Mouse (Mus musculus) neural tube, embryonic 11.5 days (tissue): ENCODE data around the gene Donson. TPM values are rescaled to one million over a fixed set of nuclear protein-coding genes. Genes with fewer than 3 reads are reported as not detected.

ENCODE experiments used
- ATAC-seq: fragments of 200-750 bp; cut with Nextera tagmentation; 2 replicates; pipeline ENCODE4 v1.8.0; 2017; ENCODE audit warnings: moderate number of reproducible peaks, mild to moderate bottlenecking, moderate TSS enrichment, moderate library complexity; ENCODE audit not compliant: insufficient read depth, low FRiP score, low TSS enrichment
- DNase-seq: peaks from one replicate; pipeline ENCODE4 v3.0.0-alpha.2; 2015; ENCODE audit warnings: low spot score
- H3K27ac ChIP-seq: fragments of 300-500 bp; sonication (generic); 2 replicates; pipeline ENCODE4 v1.5.1; 2014; ENCODE audit warnings: low read depth, mild to moderate bottlenecking, low read length
- H3K27me3 ChIP-seq: fragments of 300-500 bp; sonication (generic); 2 replicates; pipeline ENCODE4 v1.6.1; 2014; ENCODE audit warnings: mild to moderate bottlenecking, low read length, mixed read lengths; ENCODE audit not compliant: control insufficient read depth, insufficient read depth
- H3K36me3 ChIP-seq: fragments of 300-500 bp; sonication (generic); 2 replicates; pipeline ENCODE4 v1.6.1; 2014; ENCODE audit warnings: mild to moderate bottlenecking, low read length, moderate library complexity, mixed read lengths; ENCODE audit not compliant: control insufficient read depth, insufficient read depth
- H3K4me1 ChIP-seq: fragments of 300-500 bp; sonication (generic); 2 replicates; pipeline ENCODE4 v1.6.1; 2014; ENCODE audit warnings: low read length, mixed read lengths; ENCODE audit not compliant: control insufficient read depth, insufficient read depth
- H3K4me2 ChIP-seq: fragments of 300-500 bp; sonication (generic); 2 replicates; pipeline ENCODE4 v1.6.1; 2014; ENCODE audit warnings: low read depth, mild to moderate bottlenecking, moderate library complexity
- H3K4me3 ChIP-seq: fragments of 300-500 bp; sonication (generic); 2 replicates; pipeline ENCODE4 v1.5.1; 2014; ENCODE audit warnings: low read depth, low read length
- H3K9ac ChIP-seq: fragments of 300-500 bp; sonication (generic); 2 replicates; pipeline ENCODE4 v1.6.1; 2014; ENCODE audit warnings: mild to moderate bottlenecking, low read length
- H3K9me3 ChIP-seq: fragments of 300-500 bp; sonication (generic); 2 replicates; pipeline ENCODE4 v1.6.1; 2016; ENCODE audit warnings: low read length; ENCODE audit not compliant: control insufficient read depth
- WGBS: fragments of 180-500 bp; shearing (Covaris S2); extraction: QIAGEN DNeasy Blood & Tissue Kit; methylation state at CpG from one replicate; pipeline ENCODE4 v1.1.7; 2014; 5-methylcytosine and 5-hydroxymethylcytosine counted together
- polyA plus RNA-seq: library from polyadenylated mRNA; unstranded; fragments of >200 nt; fragmentation: Nextera tagmentation; extraction: Ambion mirVana; gene quantifications from 2 replicates; pipeline ENCODE4 v1.2.1, GENCODE M21; 2014

Donson gene
- polyA plus RNA-seq, 1 experiment from 2014 or later: 36.3 TPM

DNA sequence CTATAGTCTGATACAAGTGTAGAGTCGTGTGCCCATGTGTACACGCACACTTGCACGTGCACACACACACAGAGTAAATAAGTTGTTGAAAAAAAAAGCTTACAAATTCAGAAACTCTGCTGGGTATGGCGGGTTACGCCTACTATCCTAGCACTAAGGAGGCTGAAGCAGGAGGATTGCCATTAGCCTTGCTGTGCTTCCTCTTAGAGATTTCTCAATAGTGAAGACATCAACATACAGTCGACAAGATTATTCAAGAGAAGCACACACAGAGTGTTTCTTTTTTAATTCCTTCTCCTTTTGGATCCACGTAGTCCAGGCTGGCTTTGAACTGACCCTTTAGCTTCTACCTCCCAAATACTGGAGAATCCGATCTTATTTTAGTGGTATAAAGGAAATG is 48.4 kb downstream of the Donson start:
- H3K4me1 ChIP-seq: no peaks in the 10 kb centered on the region
- peaks cover 18% of the 10 kb centered on the region for H3K36me3 ChIP-seq
- no peak overlapping the region for H3K4me3 ChIP-seq
- H3K27ac ChIP-seq: no peak overlapping the region
- no peaks in the 10 kb centered on the region for H3K9me3 ChIP-seq
- no peak for DNase-seq
- H3K27me3 ChIP-seq: no peaks in the 10 kb centered on the region
- ATAC-seq: no peak
- 96% methylated on average over 8 of the region's 8 CpGs for WGBS
- H3K9ac ChIP-seq: no peak overlapping the region
- no peak overlapping the region for H3K4me2 ChIP-seq

DNA sequence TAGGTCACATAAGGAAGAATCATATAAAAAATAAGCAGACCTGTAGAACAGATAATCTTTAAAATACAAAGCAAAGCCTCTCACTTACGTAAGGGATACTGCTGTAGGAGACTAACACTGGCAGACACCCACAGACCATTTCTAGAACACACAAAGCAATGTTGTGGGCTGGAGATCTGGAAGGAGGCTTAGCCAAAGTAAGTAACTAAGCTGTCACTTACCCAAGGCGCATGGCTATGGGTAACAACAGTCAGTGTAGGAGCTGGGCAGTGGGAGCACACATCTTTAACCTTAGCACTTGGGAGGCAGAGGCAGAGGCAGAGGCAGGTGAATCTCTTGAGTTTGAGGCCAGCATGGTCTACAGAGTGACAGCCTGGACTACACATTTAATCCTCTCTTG is 48.9 kb downstream of the Donson start:
- no peak overlapping the region for H3K4me3 ChIP-seq
- peaks cover 20% of the 10 kb centered on the region for H3K36me3 ChIP-seq
- WGBS: 90% methylated on average over 2 of the region's 2 CpGs
- ATAC-seq (no peak), DNase-seq (no peak)
- no peaks in the 10 kb centered on the region for H3K9me3 ChIP-seq
- no peak overlapping the region for H3K9ac ChIP-seq
- no peak overlapping the region for H3K4me2 ChIP-seq
- no peaks in the 10 kb centered on the region for H3K27me3 ChIP-seq
- no peak overlapping the region for H3K27ac ChIP-seq
- no peaks in the 10 kb centered on the region for H3K4me1 ChIP-seq

DNA sequence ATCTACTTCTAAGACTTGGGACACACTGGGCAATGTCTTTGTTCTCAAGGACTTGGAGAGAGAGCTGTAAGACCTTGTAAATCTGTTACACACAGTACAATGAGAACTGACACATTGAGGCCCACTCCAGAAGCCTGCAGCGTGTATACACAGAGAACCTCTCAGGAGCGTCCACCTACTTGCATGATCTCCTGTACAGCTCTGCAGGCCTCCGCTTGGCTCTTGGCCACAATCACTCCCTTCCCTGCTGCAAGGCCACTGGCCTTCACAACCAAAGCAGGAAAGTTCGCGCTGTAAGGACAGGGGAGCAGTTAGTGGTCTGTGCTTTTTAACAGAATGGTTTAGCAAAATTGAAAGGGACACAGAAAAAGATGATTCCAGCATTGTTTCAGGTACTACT is 49.4 kb downstream of the Donson start:
- WGBS: 98% methylated on average over 5 of the region's 5 CpGs
- Histone ChIP-seq H3K4me3 (no peak overlapping the region), H3K27ac (no peak overlapping the region), H3K4me2 (no peak overlapping the region), H3K9ac (no peak overlapping the region), H3K4me1 (no peaks in the 10 kb centered on the region), H3K27me3 (no peaks in the 10 kb centered on the region), H3K36me3 (peaks cover 20% of the 10 kb centered on the region), H3K9me3 (no peaks in the 10 kb centered on the region)
- DNase-seq: no peak
- ATAC-seq: no peak

DNA sequence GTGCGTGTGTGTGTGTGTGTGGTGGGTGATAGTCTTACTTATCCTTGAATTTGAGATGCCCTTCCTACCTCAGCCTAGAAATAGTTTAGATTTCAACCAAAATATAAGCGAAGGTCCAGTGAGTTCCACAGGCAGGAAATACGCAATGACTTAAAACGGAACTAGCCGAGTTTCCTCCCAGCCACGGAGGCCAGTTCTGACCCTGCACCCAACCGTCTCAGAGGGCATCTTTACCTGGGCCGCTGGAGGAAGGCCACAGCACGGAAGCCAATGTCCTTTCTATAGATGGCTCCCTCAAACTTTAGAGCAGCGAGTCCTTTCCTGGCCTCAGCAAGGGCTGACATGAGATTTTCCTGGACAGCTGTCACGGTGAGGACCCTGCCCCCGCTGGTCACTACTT is 54.9 kb downstream of the Donson start:
- Histone ChIP-seq H3K9ac (no peak overlapping the region), H3K36me3 (peaks cover 28% of the 10 kb centered on the region)
- ATAC-seq: no peak

DNA sequence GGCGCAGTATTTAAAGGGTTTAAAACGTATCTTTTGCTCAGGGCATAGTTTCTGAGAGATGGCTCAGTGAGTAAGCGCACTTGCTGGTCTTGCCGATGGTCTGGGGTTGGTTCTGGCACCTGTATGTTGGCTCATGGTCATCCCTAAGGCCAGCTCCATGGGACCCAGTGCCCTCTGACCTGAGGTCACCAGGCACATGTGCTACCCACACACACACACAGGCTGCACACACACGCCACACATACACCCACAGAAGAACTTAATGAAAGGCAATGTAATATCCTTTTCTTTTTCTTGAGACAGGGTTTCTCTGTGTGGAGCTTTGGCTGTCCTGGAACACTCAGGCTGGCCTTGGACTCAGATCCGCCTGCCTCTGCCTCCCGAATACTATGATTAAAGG is 55.6 kb downstream of the Donson start:
- Histone ChIP-seq H3K9me3 (no peaks in the 10 kb centered on the region), H3K27ac (no peak overlapping the region), H3K36me3 (peaks cover 24% of the 10 kb centered on the region), H3K27me3 (no peaks in the 10 kb centered on the region), H3K4me2 (no peak overlapping the region), H3K9ac (no peak overlapping the region), H3K4me1 (no peaks in the 10 kb centered on the region), H3K4me3 (no peak overlapping the region)
- 95% methylated on average over 7 of the region's 7 CpGs for WGBS
- ATAC-seq (no peak), DNase-seq (no peak)

More for the DNA sequence above, 54.9 kb downstream of the Donson start:
- WGBS: 94% methylated on average over 12 of the region's 12 CpGs
- Histone ChIP-seq H3K4me3 (no peak overlapping the region), H3K4me1 (no peaks in the 10 kb centered on the region), H3K9me3 (no peaks in the 10 kb centered on the region), H3K27me3 (no peaks in the 10 kb centered on the region), H3K27ac (no peak overlapping the region), H3K4me2 (no peak overlapping the region)
- DNase-seq: no peak

DNA sequence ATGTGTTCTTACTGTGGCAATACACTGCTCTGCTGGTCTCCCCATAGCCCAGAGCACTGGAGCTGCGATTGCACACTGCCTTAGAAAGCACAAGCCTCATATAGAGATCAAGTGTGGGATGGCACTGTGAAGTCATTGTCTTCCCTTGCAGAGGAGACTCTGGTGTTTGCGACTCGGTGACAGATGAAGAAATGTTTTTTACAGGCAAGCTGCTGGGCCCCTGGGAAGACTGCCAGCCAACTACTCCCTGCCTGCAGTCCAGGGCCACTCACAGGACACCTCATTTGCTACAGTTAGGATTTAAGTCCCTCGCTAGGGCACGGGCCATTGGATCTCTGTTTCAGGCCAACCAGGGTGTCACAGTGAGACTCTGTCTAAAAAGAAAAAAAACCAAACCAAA is 56.1 kb downstream of the Donson start:
- no peaks in the 10 kb centered on the region for H3K9me3 ChIP-seq
- H3K9ac ChIP-seq: no peak overlapping the region
- peaks cover 20% of the 10 kb centered on the region for H3K36me3 ChIP-seq
- no peaks in the 10 kb centered on the region for H3K4me1 ChIP-seq
- 92% methylated on average over 5 of the region's 5 CpGs for WGBS
- ATAC-seq (no peak), DNase-seq (no peak)
- H3K4me3 ChIP-seq: no peak overlapping the region
- H3K27me3 ChIP-seq: no peaks in the 10 kb centered on the region
- H3K27ac ChIP-seq: no peak overlapping the region
- no peak overlapping the region for H3K4me2 ChIP-seq

- Histone ChIP-seq H3K36me3 (peaks cover 18% of the 10 kb centered on the region), H3K9me3 (no peaks in the 10 kb centered on the region), H3K4me3 (no peak overlapping the region), H3K9ac (no peak overlapping the region), H3K4me2 (no peak overlapping the region), H3K27me3 (no peaks in the 10 kb centered on the region), H3K4me1 (no peaks in the 10 kb centered on the region), H3K27ac (no peak overlapping the region)
- 77% methylated on average over 1 of the region's 1 CpGs for WGBS
- ATAC-seq (no peak), DNase-seq (no peak)
Measured at GRCm38 (mm10) chr16:91630584-91630983, 58.0 kb downstream of the Donson start.

DNA sequence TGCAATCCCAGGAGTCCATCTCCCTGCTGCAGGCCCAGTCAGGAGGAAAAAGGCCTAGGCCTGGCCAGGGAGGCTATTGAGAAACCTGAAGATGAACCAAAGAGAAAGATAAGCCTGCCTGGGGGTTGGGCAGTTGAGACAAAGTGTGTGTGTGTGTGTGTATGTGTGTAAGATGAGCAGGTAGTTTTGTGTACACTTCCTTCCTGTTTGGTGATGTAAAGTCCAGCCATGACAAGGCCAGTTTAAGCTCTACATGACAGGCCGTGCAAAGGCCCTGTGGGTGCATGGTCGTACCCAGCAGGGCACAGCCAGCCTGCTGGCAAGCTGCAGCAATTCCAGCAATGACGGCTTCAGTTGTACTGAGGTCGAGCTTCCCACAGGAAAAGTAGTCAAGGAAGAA is 58.8 kb downstream of the Donson start:
- H3K4me3 ChIP-seq: no peak overlapping the region
- DNase-seq: no peak
- no peaks in the 10 kb centered on the region for H3K4me1 ChIP-seq
- H3K9me3 ChIP-seq: no peaks in the 10 kb centered on the region
- no peak overlapping the region for H3K4me2 ChIP-seq
- WGBS: 95% methylated on average over 4 of the region's 4 CpGs
- H3K36me3 ChIP-seq: peaks cover 20% of the 10 kb centered on the region
- H3K27ac ChIP-seq: no peak overlapping the region
- H3K9ac ChIP-seq: no peak overlapping the region
- no peaks in the 10 kb centered on the region for H3K27me3 ChIP-seq
- ATAC-seq: no peak

- DNase-seq: no peak
- H3K9me3 ChIP-seq: no peaks in the 10 kb centered on the region
- no peaks in the 10 kb centered on the region for H3K27me3 ChIP-seq
- ATAC-seq: no peak
- WGBS: 89% methylated on average over 3 of the region's 3 CpGs
- H3K4me2 ChIP-seq: no peak overlapping the region
- H3K27ac ChIP-seq: no peak overlapping the region
- H3K36me3 ChIP-seq: peaks cover 22% of the 10 kb centered on the region
- no peaks in the 10 kb centered on the region for H3K4me1 ChIP-seq
- H3K9ac ChIP-seq: no peak overlapping the region
- H3K4me3 ChIP-seq: no peak overlapping the region
Measured at GRCm38 (mm10) chr16:91628673-91629072, 59.9 kb downstream of the Donson start.
